Mouse (Mus musculus) forebrain, embryonic 13.5 days (tissue): ENCODE measurements at regions not wholly inside any gene's neighbourhood (a gene's known extent, or its start where the extent isn't known, plus 50 kb on each side); places are given as distances from the start of the nearest gene placed in this dataset.

ENCODE experiments used
- ATAC-seq: fragments of 200-750 bp; cut with Nextera tagmentation; 2 replicates; pipeline ENCODE4 v1.8.0; 2017
- H3K27ac ChIP-seq: fragments of 300-500 bp; sonication (generic); 2 replicates; pipeline ENCODE4 v1.5.1; 2015; ENCODE audit warnings: inconsistent platforms, mild to moderate bottlenecking, moderate library complexity
- H3K27me3 ChIP-seq: fragments of 300-500 bp; sonication (generic); 2 replicates; pipeline ENCODE4 v1.6.1; 2015; ENCODE audit warnings: mild to moderate bottlenecking, inconsistent platforms
- H3K36me3 ChIP-seq: fragments of 300-500 bp; sonication (generic); 2 replicates; pipeline ENCODE4 v1.6.1; 2015; ENCODE audit warnings: mild to moderate bottlenecking, inconsistent platforms; ENCODE audit not compliant: poor library complexity, severe bottlenecking
- H3K4me1 ChIP-seq: fragments of 300-500 bp; sonication (generic); 2 replicates; pipeline ENCODE4 v1.6.1; 2015; ENCODE audit warnings: inconsistent platforms
- H3K4me2 ChIP-seq: fragments of 300-500 bp; sonication (generic); 2 replicates; pipeline ENCODE4 v1.6.1; 2015; ENCODE audit warnings: inconsistent platforms, mild to moderate bottlenecking, moderate library complexity
- H3K4me3 ChIP-seq: fragments of 300-500 bp; sonication (generic); 2 replicates; pipeline ENCODE4 v1.5.1; 2015; ENCODE audit warnings: mild to moderate bottlenecking, inconsistent platforms
- H3K9ac ChIP-seq: fragments of 300-500 bp; sonication (generic); 2 replicates; pipeline ENCODE4 v1.6.1; 2015; ENCODE audit warnings: mild to moderate bottlenecking, inconsistent platforms
- H3K9me3 ChIP-seq: fragments of 300-500 bp; sonication (generic); replicated peaks from 2 replicates; pipeline ENCODE4 v1.6.1; 2016; ENCODE audit warnings: inconsistent platforms
- WGBS: fragments of 180-500 bp; shearing (Covaris S2); methylation state at CpG from one replicate; pipeline ENCODE4 v1.1.7; 2015; 5-methylcytosine and 5-hydroxymethylcytosine counted together

- Histone ChIP-seq H3K4me3 (no peak overlapping the region), H3K4me1 (peaks cover 15% of the 10 kb centered on the region), H3K4me2 (no peak overlapping the region), H3K36me3 (no peaks in the 10 kb centered on the region), H3K27ac (no peak overlapping the region), H3K9ac (no peak overlapping the region), H3K9me3 (no peaks in the 10 kb centered on the region), H3K27me3 (peaks cover 2% of the 10 kb centered on the region; the same call in 1 of the 2 replicates)
- no peak for ATAC-seq
- 82% methylated on average over 4 of the region's 4 CpGs for WGBS
Observed at GRCm38 (mm10) chr13:59946509-59946908, 123.6 kb upstream of the Tut7 start.

- Histone ChIP-seq H3K27me3 (peaks cover 4% of the 10 kb centered on the region; the same call in 1 of the 2 replicates), H3K36me3 (no peaks in the 10 kb centered on the region), H3K4me1 (peaks cover 21% of the 10 kb centered on the region), H3K9ac (no peak overlapping the region), H3K27ac (no peak overlapping the region), H3K9me3 (no peaks in the 10 kb centered on the region), H3K4me3 (no peak overlapping the region), H3K4me2 (no peak overlapping the region)
- no peak for ATAC-seq
- 89% methylated on average over 1 of the region's 1 CpGs for WGBS
Observed at GRCm38 (mm10) chr13:59945631-59946030, 122.7 kb upstream of the Tut7 start.

GRCm38 (mm10) chr13:59943602-59944140 lies 120.7 kb upstream of the Tut7 start:
- Histone ChIP-seq H3K4me3 (no peak overlapping the region), H3K27ac (no peak overlapping the region), H3K9ac (no peak overlapping the region), H3K4me2 (no peak overlapping the region), H3K9me3 (no peaks in the 10 kb centered on the region), H3K36me3 (no peaks in the 10 kb centered on the region), H3K4me1 (peaks cover 15% of the 10 kb centered on the region), H3K27me3 (peaks cover 4% of the 10 kb centered on the region; the same call in 1 of the 2 replicates)
- no peak for ATAC-seq
- 38% methylated on average over 5 of the region's 5 CpGs for WGBS

- H3K4me1 ChIP-seq, result peaks cover 10% of the 10 kb centered on the region
- no peaks in the 10 kb centered on the region for H3K9me3 ChIP-seq
- no peak overlapping the region for H3K9ac ChIP-seq
- H3K4me3 ChIP-seq, result no peak overlapping the region
- peaks cover 4% of the 10 kb centered on the region; the same call in 1 of the 2 replicates for H3K27me3 ChIP-seq
- H3K4me2 ChIP-seq, result no peak overlapping the region
- WGBS, result 22% methylated on average over 3 of the region's 3 CpGs
- H3K36me3 ChIP-seq, result no peaks in the 10 kb centered on the region
- no peak for ATAC-seq
- no peak overlapping the region for H3K27ac ChIP-seq
Observed at GRCm38 (mm10) chr13:59943020-59943419, 120.1 kb upstream of the Tut7 start.

GRCm38 (mm10) chr13:59941519-59941918 lies 118.6 kb upstream of the Tut7 start:
- no peak overlapping the region for H3K4me2 ChIP-seq
- H3K4me3 ChIP-seq, result no peak overlapping the region
- peaks cover 4% of the 10 kb centered on the region; the same call in 1 of the 2 replicates for H3K27me3 ChIP-seq

GRCm38 (mm10) chr13:59940414-59941205 lies 117.7 kb upstream of the Tut7 start:
- Histone ChIP-seq H3K27ac (no peak overlapping the region), H3K9ac (0 out of 2 replicates have a peak overlapping the region, but pooled peaks have one; percentile 26), H3K4me1 (peaks cover 10% of the 10 kb centered on the region), H3K4me2 (peak overlapping the region; percentile 45), H3K9me3 (no peaks in the 10 kb centered on the region), H3K27me3 (peaks cover 4% of the 10 kb centered on the region; the same call in 1 of the 2 replicates), H3K36me3 (no peaks in the 10 kb centered on the region), H3K4me3 (peak overlapping the region; percentile 7; the same call in 1 of the 2 replicates)
- 28% methylated on average over 16 of the region's 16 CpGs for WGBS
- ATAC-seq, result no peak

More at GRCm38 (mm10) chr13:59941519-59941918, 118.6 kb upstream of the Tut7 start:
- Histone ChIP-seq H3K9me3 (no peaks in the 10 kb centered on the region), H3K36me3 (no peaks in the 10 kb centered on the region), H3K9ac (no peak overlapping the region), H3K4me1 (peaks cover 10% of the 10 kb centered on the region), H3K27ac (no peak overlapping the region)
- ATAC-seq, result no peak
- WGBS, result 73% methylated on average over 3 of the region's 3 CpGs

GRCm38 (mm10) chr13:59939886-59940285 lies 116.9 kb upstream of the Tut7 start:
- H3K27me3 ChIP-seq, result peaks cover 4% of the 10 kb centered on the region; the same call in 1 of the 2 replicates
- H3K9me3 ChIP-seq, result no peaks in the 10 kb centered on the region
- H3K36me3 ChIP-seq, result no peaks in the 10 kb centered on the region
- H3K4me2 ChIP-seq, result no peak overlapping the region
- no peak overlapping the region for H3K9ac ChIP-seq
- peaks cover 10% of the 10 kb centered on the region for H3K4me1 ChIP-seq
- no peak overlapping the region for H3K27ac ChIP-seq
- ATAC-seq, result no peak
- 60% methylated on average over 5 of the region's 5 CpGs for WGBS
- no peak overlapping the region for H3K4me3 ChIP-seq

- Histone ChIP-seq H3K27ac (no peak overlapping the region), H3K4me2 (no peak overlapping the region), H3K4me3 (no peak overlapping the region), H3K9ac (no peak overlapping the region), H3K9me3 (no peaks in the 10 kb centered on the region), H3K36me3 (no peaks in the 10 kb centered on the region), H3K4me1 (peaks cover 6% of the 10 kb centered on the region), H3K27me3 (peaks cover 4% of the 10 kb centered on the region; the same call in 1 of the 2 replicates)
- 60% methylated on average over 3 of the region's 3 CpGs for WGBS
- no peak for ATAC-seq
Observed at GRCm38 (mm10) chr13:59937147-59937546, 114.2 kb upstream of the Tut7 start.

- Histone ChIP-seq H3K9ac (no peak overlapping the region), H3K27ac (no peak overlapping the region), H3K9me3 (no peaks in the 10 kb centered on the region), H3K27me3 (no peaks in the 10 kb centered on the region), H3K4me1 (no peaks in the 10 kb centered on the region), H3K36me3 (no peaks in the 10 kb centered on the region), H3K4me3 (no peak overlapping the region), H3K4me2 (no peak overlapping the region)
- ATAC-seq, result no peak
- WGBS, result 65% methylated on average over 1 of the region's 1 CpGs
Observed at GRCm38 (mm10) chr13:59934556-59934955, 111.6 kb upstream of the Tut7 start.

GRCm38 (mm10) chr13:59934093-59934492 lies 111.1 kb upstream of the Tut7 start:
- Histone ChIP-seq H3K9ac (no peak overlapping the region), H3K4me3 (no peak overlapping the region), H3K4me2 (no peak overlapping the region), H3K9me3 (no peaks in the 10 kb centered on the region), H3K4me1 (no peaks in the 10 kb centered on the region), H3K27ac (no peak overlapping the region), H3K36me3 (no peaks in the 10 kb centered on the region), H3K27me3 (no peaks in the 10 kb centered on the region)
- ATAC-seq, result no peak
- WGBS, result 52% methylated on average over 1 of the region's 1 CpGs

GRCm38 (mm10) chr13:59927379-59928111 lies 104.6 kb upstream of the Tut7 start:
- peak overlapping the region; percentile 18 for H3K4me2 ChIP-seq
- H3K27ac ChIP-seq, result peak overlapping the region; percentile 59
- 31% methylated on average over 12 of the region's 12 CpGs for WGBS
- no peaks in the 10 kb centered on the region for H3K27me3 ChIP-seq
- peaks cover 35% of the 10 kb centered on the region for H3K4me1 ChIP-seq
- no peak overlapping the region for H3K4me3 ChIP-seq
- peak; percentile 68 for ATAC-seq
- no peaks in the 10 kb centered on the region for H3K36me3 ChIP-seq
- peak overlapping the region; percentile 17; the same call in 1 of the 2 replicates for H3K9ac ChIP-seq
- H3K9me3 ChIP-seq, result no peaks in the 10 kb centered on the region
